Mouse (Mus musculus) embryonic facial prominence, embryonic 12.5 days (tissue): ENCODE data around the gene Krba1. TPM values are rescaled to one million over a fixed set of nuclear protein-coding genes. Genes with fewer than 3 reads are reported as not detected.
A peak's percentile ranks its signal among the peaks of the same experiment; 100 is the strongest.

Source experiments
- ATAC-seq: fragments of 200-750 bp; cut with Nextera tagmentation; 2 replicates; pipeline ENCODE4 v1.8.0; 2017; ENCODE audit not compliant: insufficient number of reproducible peaks, insufficient read depth, low FRiP score, low TSS enrichment
- H3K27ac ChIP-seq: fragments of 300-500 bp; sonication (generic); 2 replicates; pipeline ENCODE4 v1.5.1; 2016; ENCODE audit warnings: mild to moderate bottlenecking
- H3K27me3 ChIP-seq: fragments of 300-500 bp; sonication (generic); 2 replicates; pipeline ENCODE4 v1.6.1; 2016; ENCODE audit warnings: mild to moderate bottlenecking, moderate library complexity
- H3K36me3 ChIP-seq: fragments of 300-500 bp; sonication (generic); 2 replicates; pipeline ENCODE4 v1.6.1; 2016; ENCODE audit warnings: mild to moderate bottlenecking
- H3K4me1 ChIP-seq: fragments of 300-500 bp; sonication (generic); 2 replicates; pipeline ENCODE4 v1.6.1; 2016
- H3K4me2 ChIP-seq: fragments of 300-500 bp; sonication (generic); replicated peaks from 2 replicates; pipeline ENCODE4 v1.6.1; 2016; ENCODE audit warnings: mild to moderate bottlenecking, moderate library complexity
- H3K4me3 ChIP-seq: fragments of 300-500 bp; sonication (generic); 2 replicates; pipeline ENCODE4 v1.5.1; 2016; ENCODE audit warnings: mild to moderate bottlenecking
- H3K9ac ChIP-seq: fragments of 300-500 bp; sonication (generic); 2 replicates; pipeline ENCODE4 v1.6.1; 2016; ENCODE audit warnings: mild to moderate bottlenecking, moderate library complexity
- H3K9me3 ChIP-seq: fragments of 300-500 bp; sonication (generic); 2 replicates; pipeline ENCODE4 v1.6.1; 2016; ENCODE audit warnings: mild to moderate bottlenecking, moderate library complexity
- WGBS: fragments of 180-500 bp; shearing (Covaris S2); methylation state at CpG from one replicate; pipeline ENCODE4 v1.1.7; 2016; 5-methylcytosine and 5-hydroxymethylcytosine counted together
- polyA plus RNA-seq: library from polyadenylated mRNA; unstranded; fragments of >200 nt; fragmentation: Nextera tagmentation; extraction: Ambion mirVana; gene quantifications from 2 replicates; pipeline ENCODE4 v1.2.1, GENCODE M21; 2016

The Krba1 gene
- polyA plus RNA-seq, 1 experiment from 2014 or later: 30.2 TPM

DNA sequence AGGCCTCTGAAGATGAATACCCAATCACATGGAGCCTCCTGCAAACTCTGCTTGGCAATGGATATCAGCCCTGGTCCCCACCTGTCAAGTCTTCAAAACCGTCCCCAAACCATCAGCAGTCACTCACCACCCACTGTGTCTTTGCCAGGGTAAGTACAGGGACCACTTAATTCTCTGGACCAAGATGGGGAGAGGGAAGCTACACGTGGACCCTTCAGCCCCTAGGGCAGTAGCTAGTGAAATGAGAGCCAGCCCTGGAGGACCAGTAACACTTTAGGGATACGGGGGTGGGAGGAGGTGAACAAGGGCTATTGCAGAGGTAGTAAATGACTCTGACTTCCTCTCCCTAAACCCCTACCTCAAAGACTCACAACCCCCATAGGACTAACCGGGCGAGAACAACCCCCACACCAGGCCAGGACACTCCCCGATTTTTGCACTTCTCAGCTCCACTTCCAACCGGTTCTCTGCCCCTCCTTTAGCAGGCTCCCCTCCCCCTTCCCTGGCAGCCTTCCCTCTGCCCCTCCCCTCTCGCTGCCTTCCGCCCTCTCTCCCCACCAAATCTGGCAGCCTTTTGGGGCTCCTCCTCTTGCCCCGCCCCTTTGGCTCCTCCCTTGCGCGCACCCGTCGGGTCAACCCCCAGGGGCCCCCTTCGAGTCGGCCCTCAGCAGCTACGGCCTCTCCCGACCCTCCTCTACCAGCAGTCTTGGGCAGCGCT, 48.4 kb downstream of the Krba1 start:
- peaks cover 15% of the 10 kb centered on the region for H3K27me3 ChIP-seq
- peak overlapping the region; percentile 73 for H3K4me3 ChIP-seq
- H3K9ac ChIP-seq: peak overlapping the region; percentile 47
- H3K27ac ChIP-seq: peak overlapping the region; percentile 97
- H3K4me2 ChIP-seq: peak overlapping the region; percentile 71
- H3K4me1 ChIP-seq: peaks cover 42% of the 10 kb centered on the region
- no peaks in the 10 kb centered on the region for H3K9me3 ChIP-seq
- peak; percentile 81 for ATAC-seq
- 2% methylated on average over 19 of the region's 19 CpGs for WGBS
- H3K36me3 ChIP-seq: peaks cover 28% of the 10 kb centered on the region

DNA sequence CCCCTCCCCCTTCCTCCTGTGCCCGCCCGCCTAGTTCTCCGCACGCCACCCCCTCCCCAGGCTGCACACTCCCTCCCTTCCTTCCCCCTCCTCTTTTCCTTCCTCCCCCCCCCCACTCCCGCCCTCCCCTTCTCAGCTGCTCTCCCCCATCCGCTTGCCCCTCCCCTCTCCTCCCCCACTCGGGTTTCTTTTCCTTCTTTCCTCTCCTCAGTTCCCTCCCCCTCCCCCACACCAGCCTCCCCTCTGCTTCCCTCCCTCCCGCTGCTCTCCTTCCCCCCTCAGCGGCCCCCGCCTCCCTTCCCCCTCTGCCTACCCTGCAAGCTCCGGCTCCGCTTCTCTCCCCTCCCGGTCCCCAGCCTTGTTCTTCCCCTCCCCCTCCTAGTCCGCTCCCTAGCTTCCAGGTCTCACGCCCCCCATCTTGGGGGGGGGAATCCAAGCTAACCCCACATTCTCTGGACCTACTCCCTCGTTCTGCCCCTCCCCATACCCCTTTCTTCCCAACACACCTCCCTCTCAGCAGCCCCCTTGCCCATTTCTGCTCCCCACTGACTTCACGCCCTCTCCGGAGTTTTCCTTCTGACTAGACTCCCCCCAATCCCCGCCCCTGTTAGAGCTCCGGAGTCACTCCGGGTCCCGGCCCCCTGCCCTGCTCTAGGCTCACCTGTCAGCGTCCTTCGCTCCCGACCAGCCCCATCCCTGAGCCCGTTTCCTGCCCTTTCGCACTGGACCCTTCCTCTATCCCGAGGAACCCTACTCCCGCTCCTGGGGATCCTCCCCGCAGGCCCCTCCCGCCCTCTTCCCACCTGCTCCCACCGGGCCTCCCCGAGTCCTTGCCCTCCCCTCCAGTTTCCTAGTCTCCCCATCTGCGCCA, 49.2 kb downstream of the Krba1 start:
- Histone ChIP-seq H3K36me3 (peaks cover 22% of the 10 kb centered on the region), H3K9me3 (no peaks in the 10 kb centered on the region), H3K27me3 (peaks cover 7% of the 10 kb centered on the region), H3K27ac (peak overlapping the region; percentile 97), H3K4me3 (peak overlapping the region; percentile 73), H3K4me1 (peaks cover 34% of the 10 kb centered on the region), H3K4me2 (peak overlapping the region; percentile 71), H3K9ac (peak overlapping the region; percentile 90)
- ATAC-seq: peak; percentile 38
- under 1% methylated on average over 32 of the region's 34 CpGs for WGBS

GRCm38 (mm10) chr6:48445181-48446101, 50.1 kb downstream of the Krba1 start, which contains the start of gene Zfp467:
Gene Zfp467, minus strand, starts transcription at chr6:48445825.
- Histone ChIP-seq H3K9me3 (no peaks in the 10 kb centered on the region), H3K4me1 (peaks cover 25% of the 10 kb centered on the region), H3K27me3 (no peaks in the 10 kb centered on the region), H3K9ac (peak within 1 kb of the TSS; percentile 90), H3K4me3 (peak within 1 kb of the TSS; percentile 73), H3K4me2 (peak within 1 kb of the TSS; percentile 71), H3K36me3 (peaks cover 17% of the 10 kb centered on the region), H3K27ac (peak within 1 kb of the TSS; percentile 97)
- WGBS: under 1% methylated on average over 65 of the region's 65 CpGs
- peak; percentile 42; the same call in 1 of the 2 replicates for ATAC-seq

DNA sequence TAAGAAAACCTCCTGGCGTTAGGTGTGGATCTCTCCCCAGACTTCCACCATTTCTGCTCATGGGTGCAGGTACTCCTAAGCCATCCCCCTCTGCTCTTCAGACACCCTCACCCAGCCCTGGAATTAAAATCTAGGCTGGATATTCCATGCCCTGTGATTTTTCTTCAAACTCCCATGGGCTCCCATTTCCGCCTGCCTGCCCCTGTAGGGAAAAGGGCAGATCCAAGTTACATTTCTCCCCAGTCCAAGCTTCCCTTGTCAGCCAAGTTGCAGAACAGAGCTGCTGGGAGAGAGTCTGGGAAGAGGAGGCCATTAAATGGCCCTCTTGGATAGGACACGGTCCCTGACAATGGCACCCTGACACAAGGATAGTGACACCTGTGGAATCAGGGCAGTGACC, 50.9 kb downstream of the Krba1 start:
- no peaks in the 10 kb centered on the region for H3K9me3 ChIP-seq
- H3K27ac ChIP-seq: peak overlapping the region; percentile 97
- no peak for ATAC-seq
- H3K9ac ChIP-seq: peak overlapping the region; percentile 90
- H3K36me3 ChIP-seq: peaks cover 14% of the 10 kb centered on the region
- H3K4me2 ChIP-seq: peak overlapping the region; percentile 71
- peaks cover 17% of the 10 kb centered on the region for H3K4me1 ChIP-seq
- 31% methylated on average over 3 of the region's 3 CpGs for WGBS
- H3K4me3 ChIP-seq: peak overlapping the region; percentile 73
- H3K27me3 ChIP-seq: no peaks in the 10 kb centered on the region

- Histone ChIP-seq H3K4me3 (no peak overlapping the region), H3K27ac (peak overlapping the region; percentile 97; the same call in 1 of the 2 replicates), H3K4me1 (peaks cover 14% of the 10 kb centered on the region), H3K36me3 (peaks cover 8% of the 10 kb centered on the region), H3K9ac (no peak overlapping the region), H3K9me3 (no peaks in the 10 kb centered on the region), H3K27me3 (no peaks in the 10 kb centered on the region), H3K4me2 (no peak overlapping the region)
- 60% methylated on average over 3 of the region's 3 CpGs for whole genome bisulfite sequencing
- ATAC-seq: no peak
These were observed 51.5 kb downstream of the Krba1 start for GRCm38 (mm10) chr6:48446896-48447295.

DNA sequence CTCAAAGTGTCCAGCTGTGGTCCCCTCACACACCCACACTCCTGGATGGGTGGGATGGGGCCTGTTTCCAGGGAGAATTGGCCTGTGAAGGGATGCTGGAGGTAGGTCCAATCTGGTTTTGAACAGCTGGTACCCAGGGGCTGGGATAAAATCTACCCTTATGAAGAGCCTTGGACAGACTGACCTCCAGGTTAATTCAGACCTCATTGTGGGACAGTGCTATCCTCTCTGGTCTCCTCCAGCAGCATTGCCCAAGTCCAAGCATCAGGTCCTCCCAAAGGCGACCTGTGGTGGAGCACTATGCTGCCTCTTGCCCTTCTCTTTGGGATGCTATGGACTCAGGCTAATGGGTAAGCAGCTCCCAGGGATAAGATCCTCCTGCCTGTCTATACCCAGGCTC, 52.5 kb downstream of the Krba1 start, which contains the start of gene Sspo:
TSS of gene Sspo (plus strand) at position 301 of the 400 bp plus-strand sequence.
- no peak within 1 kb of the TSS for H3K4me2 ChIP-seq
- no peaks in the 10 kb centered on the region for H3K27me3 ChIP-seq
- H3K27ac ChIP-seq: no peak within 1 kb of the TSS
- ATAC-seq: no peak
- H3K4me3 ChIP-seq: no peak within 1 kb of the TSS
- no peak within 1 kb of the TSS for H3K9ac ChIP-seq
- H3K4me1 ChIP-seq: peaks cover 14% of the 10 kb centered on the region
- 58% methylated on average over 1 of the region's 1 CpGs for WGBS
- H3K36me3 ChIP-seq: no peaks in the 10 kb centered on the region
- no peaks in the 10 kb centered on the region for H3K9me3 ChIP-seq

- Histone ChIP-seq H3K4me3 (no peak overlapping the region), H3K9me3 (no peaks in the 10 kb centered on the region), H3K4me2 (no peak overlapping the region), H3K9ac (no peak overlapping the region), H3K27me3 (no peaks in the 10 kb centered on the region), H3K4me1 (peaks cover 9% of the 10 kb centered on the region), H3K27ac (no peak overlapping the region), H3K36me3 (no peaks in the 10 kb centered on the region)
- 68% methylated on average over 7 of the region's 7 CpGs for WGBS
- ATAC-seq: no peak
These were observed 53.1 kb downstream of the Krba1 start for GRCm38 (mm10) chr6:48448527-48448926.

DNA sequence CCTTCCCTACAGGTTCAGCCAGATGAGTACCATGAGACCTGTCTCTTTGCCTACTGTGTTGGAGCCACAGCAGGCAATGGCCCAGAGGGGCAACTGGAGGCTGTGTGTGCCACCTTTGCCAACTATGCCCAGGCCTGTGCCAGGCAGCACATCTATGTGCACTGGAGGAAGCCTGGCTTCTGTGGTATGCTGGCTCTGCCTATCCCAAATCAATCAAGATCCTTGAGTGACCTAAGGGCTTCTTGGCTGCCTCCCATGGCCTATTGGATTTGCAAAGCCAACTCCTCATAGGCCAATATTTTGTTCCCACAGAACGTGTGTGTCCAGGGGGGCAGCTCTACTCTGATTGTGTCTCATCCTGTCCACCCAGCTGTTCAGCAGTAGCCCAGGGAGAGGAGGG, 56.8 kb downstream of the Krba1 start:
- Histone ChIP-seq H3K4me1 (no peaks in the 10 kb centered on the region), H3K4me3 (no peak overlapping the region), H3K27me3 (no peaks in the 10 kb centered on the region), H3K36me3 (no peaks in the 10 kb centered on the region), H3K27ac (no peak overlapping the region), H3K4me2 (no peak overlapping the region), H3K9ac (no peak overlapping the region), H3K9me3 (no peaks in the 10 kb centered on the region)
- no peak for ATAC-seq
- WGBS: 100% methylated on average over 1 of the region's 1 CpGs

DNA sequence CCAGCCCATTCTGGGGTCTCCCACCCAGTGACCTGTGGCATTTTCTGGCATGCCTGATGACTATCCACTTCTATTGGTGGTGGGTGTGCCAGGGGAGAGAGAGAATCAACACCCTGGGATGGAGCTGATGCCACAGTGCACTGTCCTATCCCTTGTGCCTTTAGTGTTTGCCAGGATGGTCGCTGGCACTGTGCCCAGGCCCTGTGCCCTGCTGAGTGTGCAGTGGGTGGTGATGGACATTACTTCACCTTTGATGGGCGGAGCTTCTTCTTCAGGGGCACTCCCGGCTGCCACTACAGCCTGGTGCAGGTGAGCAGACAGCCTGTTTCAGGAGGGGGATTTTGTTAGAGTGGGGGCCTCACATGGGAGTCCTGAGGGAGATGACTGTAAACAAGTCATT, 57.4 kb downstream of the Krba1 start:
- H3K4me3 ChIP-seq: no peak overlapping the region
- no peaks in the 10 kb centered on the region for H3K36me3 ChIP-seq
- no peaks in the 10 kb centered on the region for H3K4me1 ChIP-seq
- WGBS: 73% methylated on average over 3 of the region's 3 CpGs
- H3K4me2 ChIP-seq: no peak overlapping the region
- H3K27me3 ChIP-seq: no peaks in the 10 kb centered on the region
- no peaks in the 10 kb centered on the region for H3K9me3 ChIP-seq
- no peak overlapping the region for H3K9ac ChIP-seq
- no peak overlapping the region for H3K27ac ChIP-seq
- ATAC-seq: no peak

GRCm38 (mm10) chr6:48464966-48465679, 69.7 kb downstream of the Krba1 start:
- no peak for ATAC-seq

More at GRCm38 (mm10) chr6:48464966-48465679, 69.7 kb downstream of the Krba1 start:
- Histone ChIP-seq H3K4me1 (no peaks in the 10 kb centered on the region), H3K9me3 (no peaks in the 10 kb centered on the region), H3K27me3 (no peaks in the 10 kb centered on the region), H3K36me3 (no peaks in the 10 kb centered on the region), H3K4me3 (no peak overlapping the region), H3K27ac (no peak overlapping the region), H3K4me2 (no peak overlapping the region), H3K9ac (no peak overlapping the region)
- WGBS: 92% methylated on average over 13 of the region's 13 CpGs
